Mouse (Mus musculus) limb, embryonic 15.5 days (tissue): Measurements from ENCODE around the gene Btaf1. TPM values are rescaled to one million over a fixed set of nuclear protein-coding genes. Genes with fewer than 3 reads are reported as not detected.
A peak's percentile ranks its signal among the peaks of the same experiment; 100 is the strongest.

ENCODE experiments used
- ATAC-seq: fragments of 200-750 bp; cut with Nextera tagmentation; 2 replicates; pipeline ENCODE4 v1.8.0; 2017; ENCODE audit warnings: low read depth, moderate TSS enrichment; ENCODE audit not compliant: insufficient number of reproducible peaks, low FRiP score, low TSS enrichment
- H3K27ac ChIP-seq: fragments of 300-500 bp; sonication (generic); 2 replicates; pipeline ENCODE4 v1.5.1; 2015; ENCODE audit warnings: moderate library complexity, mild to moderate bottlenecking, inconsistent platforms
- H3K27me3 ChIP-seq: fragments of 300-500 bp; sonication (generic); 2 replicates; pipeline ENCODE4 v1.6.1; 2015; ENCODE audit warnings: inconsistent platforms
- H3K36me3 ChIP-seq: fragments of 300-500 bp; sonication (generic); 2 replicates; pipeline ENCODE4 v1.6.1; 2015; ENCODE audit warnings: inconsistent platforms
- H3K4me1 ChIP-seq: fragments of 300-500 bp; sonication (generic); 2 replicates; pipeline ENCODE4 v1.6.1; 2015; ENCODE audit warnings: inconsistent platforms
- H3K4me2 ChIP-seq: fragments of 300-500 bp; sonication (generic); 2 replicates; pipeline ENCODE4 v1.6.1; 2015; ENCODE audit warnings: mild to moderate bottlenecking, inconsistent platforms
- H3K4me3 ChIP-seq: fragments of 300-500 bp; sonication (generic); 2 replicates; pipeline ENCODE4 v1.5.1; 2015; ENCODE audit warnings: mild to moderate bottlenecking, inconsistent platforms
- H3K9ac ChIP-seq: fragments of 300-500 bp; sonication (generic); 2 replicates; pipeline ENCODE4 v1.6.1; 2015; ENCODE audit warnings: inconsistent platforms
- H3K9me3 ChIP-seq: fragments of 300-500 bp; sonication (generic); 2 replicates; pipeline ENCODE4 v1.6.1; 2016; ENCODE audit warnings: inconsistent platforms
- WGBS: fragments of 180-500 bp; shearing (Covaris S2); methylation state at CpG from one replicate; pipeline ENCODE4 v1.1.7; 2015; 5-methylcytosine and 5-hydroxymethylcytosine counted together
- polyA plus RNA-seq: library from polyadenylated mRNA; unstranded; fragments of >200 nt; fragmentation: Nextera tagmentation; extraction: Ambion mirVana; gene quantifications from 2 replicates; pipeline ENCODE4 v1.2.1, GENCODE M21; 2015

Btaf1 gene
- polyA plus RNA-seq, 1 experiment from 2014 or later, result 10.1 TPM

DNA sequence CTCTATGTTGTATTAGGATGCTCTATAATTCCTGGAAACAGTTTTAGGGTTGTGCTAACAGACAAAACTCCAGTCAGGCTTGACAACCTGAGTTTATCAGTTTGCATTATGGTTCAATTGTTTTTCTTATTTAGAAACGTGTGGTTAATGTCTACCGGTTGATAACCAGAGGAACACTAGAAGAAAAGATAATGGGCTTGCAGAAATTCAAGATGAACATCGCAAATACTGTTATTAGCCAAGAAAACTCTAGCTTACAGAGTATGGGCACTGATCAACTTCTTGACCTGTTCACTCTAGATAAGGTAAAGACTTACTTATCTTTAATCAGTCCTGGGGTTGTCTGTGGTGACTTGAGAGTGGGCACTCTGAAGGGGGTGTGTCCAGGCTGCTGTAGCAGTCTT lies 84.0 kb downstream of the Btaf1 start:
- 91% methylated on average over 3 of the region's 3 CpGs for whole genome bisulfite sequencing
- H3K9ac ChIP-seq, result no peak overlapping the region
- H3K4me2 ChIP-seq, result no peak overlapping the region
- no peak overlapping the region for H3K4me3 ChIP-seq
- no peaks in the 10 kb centered on the region for H3K27me3 ChIP-seq
- no peaks in the 10 kb centered on the region for H3K4me1 ChIP-seq
- H3K9me3 ChIP-seq, result no peaks in the 10 kb centered on the region
- no peak overlapping the region for H3K27ac ChIP-seq
- no peak for ATAC-seq
- peaks cover 76% of the 10 kb centered on the region for H3K36me3 ChIP-seq

DNA sequence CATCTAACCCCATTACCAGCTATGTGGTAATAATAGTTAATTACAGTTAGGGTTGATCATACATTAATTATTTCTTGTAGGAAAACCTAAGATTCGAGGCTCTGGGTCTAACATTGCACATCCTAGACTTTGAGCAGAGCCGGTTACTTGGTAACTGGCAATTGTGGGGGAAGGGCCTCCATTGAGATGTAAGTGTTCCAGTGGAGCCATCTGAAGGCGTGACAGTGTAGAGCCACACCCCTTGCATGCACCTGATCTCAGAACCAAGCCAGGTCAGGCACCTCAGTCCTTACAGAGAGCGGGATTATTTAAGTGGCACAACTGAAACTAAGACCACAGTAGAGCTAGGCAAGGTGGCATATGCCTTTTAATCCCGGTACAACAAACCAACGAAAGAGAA lies 87.6 kb downstream of the Btaf1 start:
- Histone ChIP-seq H3K4me3 (no peak overlapping the region), H3K27me3 (no peaks in the 10 kb centered on the region), H3K9ac (no peak overlapping the region), H3K36me3 (peaks cover 54% of the 10 kb centered on the region), H3K4me1 (peaks cover 6% of the 10 kb centered on the region), H3K4me2 (no peak overlapping the region), H3K9me3 (no peaks in the 10 kb centered on the region), H3K27ac (no peak overlapping the region)
- ATAC-seq, result no peak
- WGBS, result 93% methylated on average over 6 of the region's 6 CpGs

DNA sequence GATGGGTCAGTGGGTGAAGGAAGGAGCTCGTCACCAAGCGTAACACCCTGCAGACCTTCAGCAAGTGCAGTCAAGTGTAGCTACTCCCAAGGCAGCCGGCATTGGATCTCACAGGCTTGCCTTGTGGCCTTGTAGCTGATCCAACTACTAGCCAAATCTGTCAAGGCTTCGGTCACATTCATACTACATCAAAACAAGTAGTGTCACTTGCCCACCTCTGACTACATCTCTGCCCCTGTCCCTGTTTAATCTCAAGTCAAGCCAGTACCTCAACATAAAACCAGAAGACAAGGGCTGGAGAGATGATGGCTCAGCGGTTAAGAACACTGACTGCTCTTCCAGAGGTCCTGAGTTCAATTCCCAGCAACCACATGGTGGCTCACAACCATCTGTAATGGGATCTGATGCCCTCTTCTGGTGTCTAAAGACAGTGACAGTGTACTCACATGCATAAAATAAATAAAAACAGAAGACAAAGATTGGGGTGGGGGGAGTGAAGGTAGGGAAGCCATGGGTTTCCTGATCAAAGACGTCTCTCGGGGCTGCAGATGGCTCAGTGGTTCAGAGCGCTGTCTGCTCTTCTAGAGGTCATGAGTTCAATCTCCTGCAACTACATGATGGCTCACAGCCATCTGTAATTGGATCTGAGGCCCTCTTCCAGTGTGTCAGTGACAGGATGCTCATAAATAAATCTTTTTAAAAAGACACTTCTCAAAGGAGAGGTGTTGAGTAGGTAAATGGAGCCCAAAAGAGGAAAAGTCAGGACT lies 88.5 kb downstream of the Btaf1 start:
- Histone ChIP-seq H3K27ac (no peak overlapping the region), H3K36me3 (peaks cover 48% of the 10 kb centered on the region), H3K27me3 (no peaks in the 10 kb centered on the region), H3K4me3 (no peak overlapping the region), H3K4me2 (no peak overlapping the region), H3K9me3 (no peaks in the 10 kb centered on the region), H3K4me1 (peaks cover 7% of the 10 kb centered on the region), H3K9ac (no peak overlapping the region)
- WGBS, result 76% methylated on average over 8 of the region's 8 CpGs
- ATAC-seq, result no peak

DNA sequence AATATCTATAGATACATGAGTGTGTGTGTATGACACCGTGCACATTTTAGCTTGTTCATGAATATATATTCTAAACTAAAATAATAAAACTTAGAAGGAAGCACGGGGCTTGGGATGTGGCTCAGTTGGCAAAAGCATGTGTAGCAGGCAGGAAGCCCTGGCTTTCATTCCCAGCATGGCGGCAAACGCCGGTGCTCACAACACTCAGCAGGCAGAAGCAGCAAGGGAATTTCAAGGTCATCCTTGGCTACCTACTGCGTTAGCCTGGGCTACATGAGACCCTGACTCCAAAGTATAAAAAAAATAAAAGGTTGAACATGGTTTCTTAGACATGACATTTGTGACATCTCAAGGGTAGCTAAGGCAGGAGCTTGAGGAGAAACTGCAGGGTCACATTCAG lies 91.0 kb downstream of the Btaf1 start:
- Histone ChIP-seq H3K9ac (no peak overlapping the region), H3K4me3 (no peak overlapping the region), H3K27ac (no peak overlapping the region), H3K36me3 (peaks cover 24% of the 10 kb centered on the region), H3K4me2 (no peak overlapping the region), H3K9me3 (no peaks in the 10 kb centered on the region), H3K27me3 (no peaks in the 10 kb centered on the region), H3K4me1 (peaks cover 7% of the 10 kb centered on the region)
- WGBS, result 94% methylated on average over 6 of the region's 6 CpGs
- no peak for ATAC-seq

DNA sequence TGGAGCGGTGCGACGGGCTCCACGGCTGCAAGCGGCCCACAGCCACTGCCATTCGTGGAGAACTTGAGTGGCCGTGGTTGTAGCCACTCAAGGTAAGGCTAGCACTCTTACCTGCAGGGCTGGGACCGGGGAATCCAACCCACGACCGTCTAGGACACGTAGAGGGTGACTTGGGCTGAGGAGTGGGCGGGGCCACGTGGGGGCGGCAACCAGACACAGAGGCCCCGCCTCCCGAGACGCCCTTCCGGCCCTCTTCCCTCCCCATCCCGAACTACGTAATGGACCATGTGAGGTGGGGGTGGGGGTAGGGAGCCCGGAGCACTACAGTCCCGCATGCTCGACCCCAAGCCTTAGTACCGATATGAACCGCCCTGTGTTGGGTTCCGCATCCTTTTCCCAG lies 92.5 kb downstream of the Btaf1 start:
- ATAC-seq, result peak; percentile 88
- peaks cover 12% of the 10 kb centered on the region for H3K36me3 ChIP-seq
- 5% methylated on average over 26 of the region's 26 CpGs for WGBS
- no peak overlapping the region for H3K27ac ChIP-seq
- peaks cover 7% of the 10 kb centered on the region for H3K4me1 ChIP-seq
- H3K27me3 ChIP-seq, result no peaks in the 10 kb centered on the region
- peak overlapping the region; percentile 46 for H3K4me3 ChIP-seq
- H3K9me3 ChIP-seq, result no peaks in the 10 kb centered on the region
- 0 out of 2 replicates have a peak overlapping the region, but pooled peaks have one; percentile 10 for H3K9ac ChIP-seq
- peak overlapping the region; percentile 57 for H3K4me2 ChIP-seq

DNA sequence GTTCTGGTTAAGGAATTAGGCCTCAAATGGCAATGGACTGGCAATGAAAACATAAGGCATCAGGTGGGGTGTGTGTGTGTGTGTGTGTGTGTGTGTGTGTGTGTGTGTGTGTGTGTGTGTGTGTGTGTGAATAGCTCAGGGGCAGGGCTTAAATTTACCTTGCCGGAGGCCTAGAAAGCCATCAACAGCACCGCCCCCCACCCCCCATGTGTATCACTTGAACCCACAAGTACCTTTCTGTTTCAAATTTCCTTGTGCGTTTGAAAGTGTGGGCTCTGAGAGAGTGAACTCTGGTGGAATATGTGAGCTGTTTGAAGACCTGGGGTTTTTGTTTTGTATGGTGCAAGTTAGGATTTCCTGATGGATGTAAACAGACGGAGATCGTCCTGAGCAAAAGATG lies 93.1 kb downstream of the Btaf1 start:
- H3K4me2 ChIP-seq, result peak overlapping the region; percentile 57
- ATAC-seq, result no peak

DNA sequence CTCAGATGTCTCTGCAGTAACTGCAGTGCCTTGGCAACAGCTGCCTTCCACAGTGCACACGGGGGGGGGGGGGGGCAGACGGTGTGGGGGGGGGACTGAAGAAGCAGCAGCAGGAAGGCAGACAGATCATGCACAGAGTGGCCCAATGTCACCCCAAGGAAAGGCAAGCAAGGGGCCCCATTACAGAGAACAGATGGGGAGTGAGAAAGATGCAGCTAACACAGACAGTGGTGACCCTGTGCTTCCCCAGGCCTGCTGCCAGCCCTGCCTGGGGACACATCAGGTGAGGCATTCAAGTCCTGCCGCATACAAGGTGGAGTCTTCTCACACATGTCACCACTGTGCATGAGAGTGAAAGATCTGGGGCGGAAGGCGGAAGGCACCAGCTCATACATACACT lies 94.7 kb downstream of the Btaf1 start:
- ATAC-seq, result no peak
- no peak overlapping the region for H3K9ac ChIP-seq
- H3K9me3 ChIP-seq, result no peaks in the 10 kb centered on the region
- no peak overlapping the region for H3K4me2 ChIP-seq
- no peak overlapping the region for H3K27ac ChIP-seq
- no peaks in the 10 kb centered on the region for H3K36me3 ChIP-seq
- WGBS, result 59% methylated on average over 5 of the region's 5 CpGs
- no peak overlapping the region for H3K4me3 ChIP-seq
- no peaks in the 10 kb centered on the region for H3K27me3 ChIP-seq
- H3K4me1 ChIP-seq, result peaks cover 9% of the 10 kb centered on the region

More for the DNA sequence above, 93.1 kb downstream of the Btaf1 start:
- H3K27ac ChIP-seq, result no peak overlapping the region
- whole genome bisulfite sequencing, result 45% methylated on average over 5 of the region's 5 CpGs
- peaks cover 7% of the 10 kb centered on the region for H3K4me1 ChIP-seq
- peaks cover 7% of the 10 kb centered on the region for H3K36me3 ChIP-seq
- H3K4me3 ChIP-seq, result peak overlapping the region; percentile 46
- no peaks in the 10 kb centered on the region for H3K9me3 ChIP-seq
- H3K27me3 ChIP-seq, result no peaks in the 10 kb centered on the region
- H3K9ac ChIP-seq, result 0 out of 2 replicates have a peak overlapping the region, but pooled peaks have one; percentile 10

DNA sequence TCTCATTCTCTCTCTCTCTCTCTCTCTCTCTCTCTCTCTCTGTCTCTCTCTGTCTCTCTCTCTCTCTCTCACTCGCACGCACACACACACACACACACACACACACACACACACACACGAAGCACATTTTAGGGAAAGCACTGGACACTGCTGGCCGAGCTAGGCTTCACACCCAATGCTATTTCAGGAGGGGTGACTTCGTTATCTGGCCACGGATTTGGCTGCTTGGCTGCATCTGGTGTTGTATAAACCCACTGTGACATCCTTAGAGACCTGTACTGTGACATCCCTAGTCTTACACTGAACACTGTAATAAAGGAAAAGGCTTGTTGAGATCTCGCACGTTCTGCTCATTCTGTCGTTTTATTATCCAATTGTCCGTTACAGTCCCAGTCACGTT lies 95.1 kb downstream of the Btaf1 start:
- Histone ChIP-seq H3K27ac (no peak overlapping the region), H3K4me3 (no peak overlapping the region), H3K9me3 (no peaks in the 10 kb centered on the region), H3K9ac (no peak overlapping the region), H3K4me1 (peaks cover 12% of the 10 kb centered on the region), H3K36me3 (no peaks in the 10 kb centered on the region), H3K27me3 (no peaks in the 10 kb centered on the region), H3K4me2 (no peak overlapping the region)
- WGBS, result 82% methylated on average over 11 of the region's 11 CpGs
- ATAC-seq, result no peak

DNA sequence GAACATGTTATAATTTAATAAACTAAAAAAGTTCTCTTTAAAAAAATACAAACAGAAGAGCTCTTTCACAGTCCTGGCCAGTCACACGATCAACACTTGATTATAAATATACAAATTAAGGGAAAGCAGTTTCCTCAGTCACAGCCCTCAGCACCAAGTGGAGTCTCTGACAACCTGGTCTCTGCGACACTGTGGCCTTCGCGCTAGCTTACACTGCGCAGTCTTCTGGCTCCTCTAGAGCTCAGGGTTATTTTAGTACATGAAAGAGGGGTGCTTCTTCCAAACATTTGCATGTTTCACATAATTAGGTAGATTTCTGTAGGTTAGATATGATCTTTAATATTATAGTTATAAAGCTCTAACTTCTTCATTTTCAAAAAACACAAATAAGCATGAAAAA lies 96.3 kb downstream of the Btaf1 start:
- Histone ChIP-seq H3K4me1 (peaks cover 17% of the 10 kb centered on the region), H3K4me3 (no peak overlapping the region), H3K36me3 (no peaks in the 10 kb centered on the region), H3K4me2 (no peak overlapping the region), H3K9me3 (no peaks in the 10 kb centered on the region), H3K27me3 (no peaks in the 10 kb centered on the region), H3K27ac (no peak overlapping the region), H3K9ac (no peak overlapping the region)
- ATAC-seq, result no peak
- WGBS, result 86% methylated on average over 5 of the region's 5 CpGs

DNA sequence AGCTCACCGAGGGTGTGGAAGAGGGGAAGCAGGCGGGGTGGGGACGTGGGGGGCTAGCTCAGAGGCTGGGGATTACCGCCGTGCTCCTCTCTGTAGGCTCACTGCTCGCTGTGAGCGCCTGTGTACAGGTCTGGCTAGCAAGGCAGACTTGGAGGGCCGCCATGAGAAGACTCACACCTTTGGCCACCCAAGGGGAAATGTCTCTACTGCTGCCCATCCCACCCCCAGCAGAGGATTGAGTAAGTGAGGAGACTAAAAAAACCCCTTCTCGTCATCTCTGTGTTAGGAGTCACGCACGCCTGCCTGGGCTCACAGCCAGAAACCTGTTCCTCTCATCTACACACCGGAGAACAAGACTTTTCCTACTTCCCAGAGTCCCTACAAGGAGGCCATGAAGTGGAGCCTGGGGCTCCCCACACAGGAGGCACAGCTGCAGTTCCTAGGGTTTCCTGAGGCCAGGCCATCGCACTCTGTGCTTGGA lies 100.0 kb downstream of the Btaf1 start:
- Histone ChIP-seq H3K4me3 (no peak overlapping the region), H3K27me3 (no peaks in the 10 kb centered on the region), H3K4me2 (no peak overlapping the region), H3K4me1 (peaks cover 10% of the 10 kb centered on the region), H3K27ac (no peak overlapping the region), H3K9me3 (no peaks in the 10 kb centered on the region), H3K36me3 (no peaks in the 10 kb centered on the region), H3K9ac (no peak overlapping the region)
- 0 out of 2 replicates have a peak, but pooled peaks have one; percentile 52 for ATAC-seq
- WGBS, result 53% methylated on average over 13 of the region's 13 CpGs

DNA sequence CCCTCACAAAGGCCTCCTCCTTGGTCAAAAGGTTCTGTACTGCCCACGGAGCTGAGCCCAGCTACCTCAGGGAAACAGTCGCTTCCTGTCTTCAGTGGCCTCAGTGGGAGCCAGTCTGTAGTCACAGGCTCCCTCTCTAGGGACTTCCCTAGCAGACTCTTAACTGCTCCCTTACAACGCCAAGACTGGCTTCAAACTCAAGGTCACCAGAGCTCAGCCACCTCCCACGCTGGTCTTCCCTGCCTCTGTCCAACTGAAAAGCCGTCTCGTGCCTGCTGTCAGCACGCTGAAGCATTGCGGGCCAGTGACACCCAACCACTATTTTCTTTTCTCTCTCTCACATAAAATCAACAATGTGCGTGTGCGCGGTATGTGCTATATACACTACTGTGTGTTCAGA lies 100.5 kb downstream of the Btaf1 start:
- Histone ChIP-seq H3K36me3 (no peaks in the 10 kb centered on the region), H3K9ac (no peak overlapping the region), H3K27me3 (no peaks in the 10 kb centered on the region), H3K9me3 (no peaks in the 10 kb centered on the region), H3K4me3 (no peak overlapping the region), H3K4me2 (no peak overlapping the region), H3K27ac (no peak overlapping the region), H3K4me1 (peaks cover 10% of the 10 kb centered on the region)
- WGBS, result 77% methylated on average over 11 of the region's 11 CpGs
- ATAC-seq, result no peak

DNA sequence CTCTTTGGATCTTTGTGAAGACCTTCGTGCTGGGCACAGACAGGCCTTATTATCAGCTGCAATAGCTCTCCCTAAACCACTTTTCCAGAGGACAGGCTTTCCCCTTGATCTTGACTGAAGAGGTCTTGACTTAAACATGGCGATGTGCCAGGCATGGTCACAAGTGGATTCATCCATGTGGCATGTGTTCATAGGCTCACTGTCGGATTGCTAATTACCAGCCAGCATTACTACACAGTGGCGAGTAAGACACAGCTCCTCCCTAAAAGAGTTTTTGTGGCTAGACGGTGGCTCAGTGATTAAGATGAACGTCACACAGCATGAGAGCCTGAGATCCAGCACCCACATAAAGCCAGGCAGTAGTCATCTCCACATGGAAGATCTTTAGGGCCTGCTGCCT lies 103.9 kb downstream of the Btaf1 start:
- ATAC-seq, result no peak
- Histone ChIP-seq H3K9ac (no peak overlapping the region), H3K4me1 (peaks cover 10% of the 10 kb centered on the region), H3K9me3 (no peaks in the 10 kb centered on the region), H3K27me3 (no peaks in the 10 kb centered on the region), H3K36me3 (no peaks in the 10 kb centered on the region), H3K4me3 (no peak overlapping the region), H3K4me2 (no peak overlapping the region), H3K27ac (no peak overlapping the region)
- 78% methylated on average over 6 of the region's 6 CpGs for WGBS
